12 mouse cellular contexts compared by ENCODE assay signal in the genomic region with DNA sequence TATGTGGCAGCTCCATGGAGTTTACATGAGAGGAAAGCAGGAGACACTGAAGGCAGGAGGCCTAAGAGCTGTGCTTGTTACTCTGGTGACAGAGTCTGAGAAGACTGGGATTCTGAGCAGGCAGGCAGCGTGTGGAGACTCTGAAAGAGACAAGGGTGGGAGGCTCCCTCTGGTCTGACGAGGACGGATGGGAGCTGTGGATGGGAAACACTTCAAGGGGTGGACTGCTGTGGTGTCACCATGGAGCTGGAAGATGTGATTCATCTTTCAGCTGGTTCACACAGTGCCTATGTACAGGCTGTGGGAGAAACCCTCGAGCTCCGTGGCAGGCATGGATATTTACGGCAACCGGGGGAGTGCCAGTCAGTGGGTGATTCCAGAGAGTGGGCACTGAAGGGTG. TPM values are rescaled to one million over a fixed set of nuclear protein-coding genes. Genes with fewer than 3 reads are reported as not detected.
DNase-seq lines count a peak whose midpoint lies in the region; ATAC-seq and TF ChIP-seq lines count a peak whose summit lies in the region.
"Had no signal": no experiment of that assay in that cellular context is flagged by ENCODE, and none has a peak within 500 bp of the region (broad histone marks: within the 10 kb centered on the region; RNA-seq: fewer than 3 reads in every experiment).

No protein-coding gene starts in this region.

- peak overlapping the region; percentile 49 for H3K9ac ChIP-seq in hindbrain, embryonic 13.5 days
- H3K9ac ChIP-seq in midbrain, embryonic 14.5 days (replicated peaks; ENCODE audit: low read length) = 0 out of 2 replicates have a peak overlapping the region, but pooled peaks have one; percentile 16
- no peak overlapping the region for H3K9ac ChIP-seq in heart, embryonic 12.5 days
- H3K9ac ChIP-seq: liver, embryonic 13.5 days had no signal

- WGBS in forebrain, embryonic 10.5 days = 71% methylated on average over 7 of the region's 7 CpGs
- 27% methylated on average over 7 of the region's 7 CpGs for WGBS in hindbrain, embryonic 13.5 days
- WGBS in midbrain, embryonic 14.5 days = 28% methylated on average over 7 of the region's 7 CpGs
- WGBS in thymus, adult 2 months = 96% methylated on average over 7 of the region's 7 CpGs
- WGBS in heart, embryonic 12.5 days = 58% methylated on average over 7 of the region's 7 CpGs

- peak; percentile 79 for ATAC-seq in hindbrain, embryonic 13.5 days (ENCODE audit: low FRiP score)
- 0 out of 2 replicates have a peak, but pooled peaks have one; percentile 34 for ATAC-seq in midbrain, embryonic 14.5 days (ENCODE audit: low FRiP score, low TSS enrichment)
- ATAC-seq in heart, embryonic 12.5 days (ENCODE audit: insufficient number of reproducible peaks, low FRiP score) = no peak

- H3K36me3 ChIP-seq in forebrain, embryonic 10.5 days (replicated peaks) = peaks cover 5% of the 10 kb centered on the region; the same call in 1 of the 2 replicates
- peaks cover 33% of the 10 kb centered on the region for H3K36me3 ChIP-seq in hindbrain, embryonic 13.5 days
- H3K36me3 ChIP-seq in midbrain, embryonic 14.5 days (ENCODE audit: control insufficient read depth, insufficient read depth, low read length) = peaks cover 25% of the 10 kb centered on the region
- H3K36me3 ChIP-seq in thymus, adult 2 months (ENCODE audit: control insufficient read depth, insufficient read depth, low read length) = no peaks in the 10 kb centered on the region
- no peaks in the 10 kb centered on the region for H3K36me3 ChIP-seq in heart, embryonic 12.5 days
- H3K36me3 ChIP-seq: liver, embryonic 13.5 days had no signal

- H3K27me3 ChIP-seq in forebrain, embryonic 10.5 days (ENCODE audit: poor library complexity, severe bottlenecking) = no peaks in the 10 kb centered on the region
- H3K27me3 ChIP-seq in hindbrain, embryonic 13.5 days = no peaks in the 10 kb centered on the region
- H3K27me3 ChIP-seq in midbrain, embryonic 14.5 days (ENCODE audit: control insufficient read depth, insufficient read depth, low read length) = no peaks in the 10 kb centered on the region
- H3K27me3 ChIP-seq in thymus, adult 2 months (ENCODE audit: control insufficient read depth, insufficient read depth, low read length) = no peaks in the 10 kb centered on the region
- no peaks in the 10 kb centered on the region for H3K27me3 ChIP-seq in heart, embryonic 12.5 days (replicated peaks)
- H3K27me3 ChIP-seq: liver, embryonic 13.5 days had no signal

- TF ChIP-seq POLR2A in brain, embryonic 14.5 days (IDR thresholded peaks at IDR 0.05; ENCODE audit: borderline replicate concordance, extremely low read depth, insufficient read depth, insufficient read length, poor library complexity, severe bottlenecking) = no peak
- TF ChIP-seq POLR2A in thymus, adult 2 months (IDR thresholded peaks at IDR 0.05; ENCODE audit: control insufficient read depth, extremely low read depth, insufficient read depth, low read length, poor library complexity) = no peak

- H3K27ac ChIP-seq in forebrain, embryonic 10.5 days = peak overlapping the region; percentile 82
- peak overlapping the region; percentile 84 for H3K27ac ChIP-seq in hindbrain, embryonic 13.5 days
- H3K27ac ChIP-seq in midbrain, embryonic 14.5 days (replicated peaks; ENCODE audit: low read depth, low read length) = peak overlapping the region; percentile 78
- H3K27ac ChIP-seq in thymus, adult 2 months (ENCODE audit: control insufficient read depth, insufficient read depth, low read length) = no peak overlapping the region
- H3K27ac ChIP-seq in heart, embryonic 12.5 days (ENCODE audit: poor library complexity, severe bottlenecking) = no peak overlapping the region
- H3K27ac ChIP-seq: liver, embryonic 13.5 days had no signal

- no peaks in the 10 kb centered on the region for H3K9me3 ChIP-seq in forebrain, embryonic 10.5 days
- no peaks in the 10 kb centered on the region for H3K9me3 ChIP-seq in hindbrain, embryonic 13.5 days
- no peaks in the 10 kb centered on the region for H3K9me3 ChIP-seq in midbrain, embryonic 14.5 days (ENCODE audit: control insufficient read depth, low read length)
- no peaks in the 10 kb centered on the region for H3K9me3 ChIP-seq in heart, embryonic 12.5 days (replicated peaks)
- H3K9me3 ChIP-seq: liver, embryonic 13.5 days had no signal

- DNase-seq in brain, embryonic 14.5 days (ENCODE audit: low read depth) = peak; percentile 65
- no peak for DNase-seq in forebrain, embryonic 10.5 days (ENCODE audit: extremely low spot score, low spot score)
- DNase-seq in midbrain, embryonic 14.5 days = peak; percentile 41
- DNase-seq in lung, adult 18-20 months = no peak
- no peak for DNase-seq in thymus, adult 2 months
- DNase-seq in spleen, postnatal 4 days (ENCODE audit: low spot score in 2 of 2) = no peak
- DNase-seq: cerebellum, postnatal 25 days; heart, postnatal 4 days; kidney, postnatal 4 days; liver, embryonic 13.5 days had no signal

- peak overlapping the region; percentile 12; the same call in 1 of the 2 replicates for H3K4me3 ChIP-seq in forebrain, embryonic 10.5 days
- H3K4me3 ChIP-seq in hindbrain, embryonic 13.5 days = no peak overlapping the region
- no peak overlapping the region for H3K4me3 ChIP-seq in midbrain, embryonic 14.5 days (replicated peaks; ENCODE audit: low read depth, low read length)
- H3K4me3 ChIP-seq in thymus, adult 2 months (ENCODE audit: control insufficient read depth, insufficient read depth, low read length) = no peak overlapping the region
- no peak overlapping the region for H3K4me3 ChIP-seq in heart, embryonic 12.5 days
- H3K4me3 ChIP-seq: liver, embryonic 13.5 days had no signal

- H3K4me2 ChIP-seq in hindbrain, embryonic 13.5 days = peak overlapping the region; percentile 15; the same call in 1 of the 2 replicates
- H3K4me2 ChIP-seq in midbrain, embryonic 14.5 days (ENCODE audit: low read length) = peak overlapping the region; percentile 31; the same call in 1 of the 2 replicates
- H3K4me2 ChIP-seq in heart, embryonic 12.5 days = no peak overlapping the region
- H3K4me2 ChIP-seq: liver, embryonic 13.5 days had no signal

- no peak for TF ChIP-seq CTCF in brain, embryonic 14.5 days (IDR thresholded peaks at IDR 0.05; ENCODE audit: borderline replicate concordance, extremely low read depth, insufficient read depth, insufficient read length)
- TF ChIP-seq CTCF in thymus, adult 2 months (IDR thresholded peaks at IDR 0.05; ENCODE audit: borderline replicate concordance, control insufficient read depth, extremely low read depth, insufficient read depth, low read length, poor library complexity) = no peak

- peaks cover 32% of the 10 kb centered on the region for H3K4me1 ChIP-seq in forebrain, embryonic 10.5 days
- H3K4me1 ChIP-seq in hindbrain, embryonic 13.5 days (replicated peaks) = peaks cover 24% of the 10 kb centered on the region
- peaks cover 24% of the 10 kb centered on the region for H3K4me1 ChIP-seq in midbrain, embryonic 14.5 days (ENCODE audit: control insufficient read depth, insufficient read depth, low read length)
- no peaks in the 10 kb centered on the region for H3K4me1 ChIP-seq in thymus, adult 2 months (replicated peaks; ENCODE audit: control insufficient read depth, insufficient read depth, low read length)
- 0 out of 2 replicates have a peak, but pooled peaks cover 2% of the 10 kb centered on the region for H3K4me1 ChIP-seq in heart, embryonic 12.5 days (replicated peaks)
- H3K4me1 ChIP-seq: liver, embryonic 13.5 days had no signal

RNA-seq across cellular contexts. Expression of a gene that starts 30.9 kb away (rescaled TPM):
- 10.4 and 19.6 TPM in 2 replicates for polyA plus RNA-seq in brain, embryonic 14.5 days (2012; rRNA removed)
- 7.1 and 8.2 TPM in 2 replicates for polyA plus RNA-seq in forebrain, embryonic 10.5 days (2016; fragmentation: Nextera tagmentation; extraction: Ambion mirVana)
- 15.1 and 15.9 TPM in 2 replicates for polyA plus RNA-seq in hindbrain, embryonic 13.5 days (2015; fragmentation: Nextera tagmentation; extraction: Ambion mirVana)
- 17.5 and 20.0 TPM in 2 replicates for polyA plus RNA-seq in midbrain, embryonic 14.5 days (2014; fragmentation: Nextera tagmentation; extraction: Ambion mirVana)
- polyA plus RNA-seq in thymus, adult 2 months (2012; rRNA removed) = 1.1 and 1.3 TPM in 2 replicates
- 6.8 and 7.7 TPM in 2 replicates for polyA plus RNA-seq in heart, embryonic 12.5 days (2016; fragmentation: Nextera tagmentation; extraction: Ambion mirVana)

Comparison
In these comparisons a context has a peak if more than half of its experiments do, and no peak if none do; other contexts are left out.
1. DNase-seq: peak in brain, embryonic 14.5 days (single experiment) and midbrain, embryonic 14.5 days (single experiment); none in forebrain, embryonic 10.5 days (single experiment), lung, adult 18-20 months (0 of 2), thymus, adult 2 months (single experiment) and spleen, postnatal 4 days (0 of 2).
2. H3K27ac ChIP-seq: peak in forebrain, embryonic 10.5 days (single experiment), hindbrain, embryonic 13.5 days (single experiment) and midbrain, embryonic 14.5 days (single experiment); none in thymus, adult 2 months (single experiment) and heart, embryonic 12.5 days (single experiment).